Mouse (Mus musculus): Measurements from ENCODE around the gene BC051142. TPM values are rescaled to one million over a fixed set of nuclear protein-coding genes. Genes with fewer than 3 reads are reported as not detected.

The BC051142 gene
- polyA plus RNA-seq, 1 experiment from 2014 or later: 1.3 TPM

- Histone ChIP-seq H3K4me3 (replicated peaks) (no peak overlapping the region), H3K27me3 (0 out of 2 replicates have a peak, but pooled peaks cover 4% of the 10 kb centered on the region), H3K27ac (no peak overlapping the region), H3K36me3 (no peaks in the 10 kb centered on the region), H3K9ac (replicated peaks) (no peak overlapping the region), H3K4me1 (replicated peaks) (no peaks in the 10 kb centered on the region), H3K4me2 (no peak overlapping the region), H3K9me3 (no peaks in the 10 kb centered on the region)
- no peak for ATAC-seq (ENCODE audit: insufficient number of reproducible peaks, insufficient read depth, low FRiP score, low TSS enrichment, low read depth)
- 70% methylated on average over 6 of the region's 6 CpGs for WGBS
These were observed 21.0 kb upstream of the BC051142 start for GRCm38 (mm10) chr17:34377450-34378209.

DNA sequence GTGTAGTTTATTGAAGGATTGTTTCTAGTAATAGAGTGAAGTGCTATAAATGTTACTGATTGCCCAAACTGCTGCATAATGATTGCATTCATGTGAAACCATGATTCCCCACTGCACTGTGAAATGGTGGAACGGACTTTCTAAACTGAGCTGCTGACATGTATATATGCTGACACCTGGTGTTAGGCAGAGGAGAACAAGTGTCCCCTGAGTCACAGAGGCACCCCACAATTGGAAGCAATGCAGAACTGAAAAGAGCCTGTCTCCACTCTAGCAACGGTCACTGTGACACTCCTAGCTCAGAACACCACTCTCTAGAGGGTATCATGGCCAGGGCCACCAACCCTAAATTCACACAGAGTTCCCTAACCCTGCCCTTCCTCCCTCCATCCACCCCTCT lies 19.9 kb upstream of the BC051142 start:
- Histone ChIP-seq H3K4me3 (replicated peaks) (no peak overlapping the region), H3K36me3 (no peaks in the 10 kb centered on the region), H3K9me3 (no peaks in the 10 kb centered on the region), H3K27ac (no peak overlapping the region), H3K4me1 (replicated peaks) (no peaks in the 10 kb centered on the region), H3K4me2 (no peak overlapping the region), H3K9ac (replicated peaks) (no peak overlapping the region), H3K27me3 (0 out of 2 replicates have a peak, but pooled peaks cover 4% of the 10 kb centered on the region)
- no peak for ATAC-seq (ENCODE audit: insufficient number of reproducible peaks, insufficient read depth, low FRiP score, low TSS enrichment, low read depth)
- WGBS: 77% methylated on average over 2 of the region's 2 CpGs

GRCm38 (mm10) chr17:34379451-34379850 lies 19.2 kb upstream of the BC051142 start:
- Histone ChIP-seq H3K9ac (replicated peaks) (no peak overlapping the region), H3K4me2 (no peak overlapping the region), H3K4me3 (replicated peaks) (no peak overlapping the region), H3K27me3 (no peaks in the 10 kb centered on the region), H3K4me1 (replicated peaks) (no peaks in the 10 kb centered on the region), H3K36me3 (no peaks in the 10 kb centered on the region), H3K9me3 (no peaks in the 10 kb centered on the region), H3K27ac (no peak overlapping the region)
- no peak for ATAC-seq (ENCODE audit: insufficient number of reproducible peaks, insufficient read depth, low FRiP score, low TSS enrichment, low read depth)
- 86% methylated on average over 7 of the region's 7 CpGs for WGBS

DNA sequence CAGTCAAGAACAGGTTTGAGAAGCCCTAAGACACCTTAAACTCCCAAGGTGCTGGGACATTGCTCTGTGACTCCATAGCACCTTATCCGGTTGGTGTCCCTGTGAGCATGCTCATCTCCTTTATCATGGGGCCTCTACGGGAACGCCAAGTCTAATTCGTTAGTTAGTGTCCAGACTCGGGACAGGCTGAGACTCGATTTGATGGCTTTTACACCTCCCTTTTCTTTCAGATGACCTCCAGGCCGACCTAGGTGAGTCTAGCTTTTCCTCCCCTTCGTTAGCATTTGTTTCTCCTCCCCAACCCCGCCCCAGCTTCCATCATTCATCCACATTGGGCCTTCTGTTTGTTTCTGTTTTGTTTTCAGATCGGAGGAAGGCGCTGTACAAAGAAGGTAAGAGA lies 16.7 kb upstream of the BC051142 start:
- H3K4me2 ChIP-seq: no peak overlapping the region
- H3K27ac ChIP-seq: no peak overlapping the region
- H3K9ac ChIP-seq (replicated peaks): no peak overlapping the region
- no peaks in the 10 kb centered on the region for H3K4me1 ChIP-seq (replicated peaks)
- WGBS: 70% methylated on average over 11 of the region's 11 CpGs
- H3K36me3 ChIP-seq: no peaks in the 10 kb centered on the region
- no peaks in the 10 kb centered on the region for H3K27me3 ChIP-seq
- no peak for ATAC-seq (ENCODE audit: insufficient number of reproducible peaks, insufficient read depth, low FRiP score, low TSS enrichment, low read depth)
- no peaks in the 10 kb centered on the region for H3K9me3 ChIP-seq
- no peak overlapping the region for H3K4me3 ChIP-seq (replicated peaks)

DNA sequence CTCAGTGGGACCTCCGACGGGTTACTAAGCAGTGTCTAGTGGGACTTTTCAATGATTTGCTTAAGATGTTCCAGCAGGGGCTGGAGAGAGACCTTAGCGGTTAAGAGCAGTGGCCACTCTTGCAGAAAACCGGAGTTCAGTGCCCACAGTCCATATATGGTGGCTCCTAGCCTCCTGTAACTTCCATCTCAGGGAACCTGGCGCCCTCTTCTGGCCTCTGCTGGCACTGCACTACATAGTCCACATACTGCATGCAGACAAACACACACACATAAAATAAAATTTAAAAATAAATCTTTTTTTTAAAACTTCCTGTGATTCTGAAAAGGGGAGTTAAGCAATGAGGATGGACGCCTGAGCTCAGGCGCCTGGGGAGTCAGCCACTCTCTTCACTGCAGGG lies 15.4 kb upstream of the BC051142 start:
- no peaks in the 10 kb centered on the region for H3K9me3 ChIP-seq
- H3K4me2 ChIP-seq: no peak overlapping the region
- no peaks in the 10 kb centered on the region for H3K27me3 ChIP-seq
- H3K36me3 ChIP-seq: no peaks in the 10 kb centered on the region
- H3K4me1 ChIP-seq (replicated peaks): no peaks in the 10 kb centered on the region
- H3K27ac ChIP-seq: no peak overlapping the region
- no peak for ATAC-seq (ENCODE audit: insufficient number of reproducible peaks, insufficient read depth, low FRiP score, low TSS enrichment, low read depth)
- H3K9ac ChIP-seq (replicated peaks): no peak overlapping the region
- H3K4me3 ChIP-seq (replicated peaks): no peak overlapping the region
- 76% methylated on average over 7 of the region's 7 CpGs for WGBS

DNA sequence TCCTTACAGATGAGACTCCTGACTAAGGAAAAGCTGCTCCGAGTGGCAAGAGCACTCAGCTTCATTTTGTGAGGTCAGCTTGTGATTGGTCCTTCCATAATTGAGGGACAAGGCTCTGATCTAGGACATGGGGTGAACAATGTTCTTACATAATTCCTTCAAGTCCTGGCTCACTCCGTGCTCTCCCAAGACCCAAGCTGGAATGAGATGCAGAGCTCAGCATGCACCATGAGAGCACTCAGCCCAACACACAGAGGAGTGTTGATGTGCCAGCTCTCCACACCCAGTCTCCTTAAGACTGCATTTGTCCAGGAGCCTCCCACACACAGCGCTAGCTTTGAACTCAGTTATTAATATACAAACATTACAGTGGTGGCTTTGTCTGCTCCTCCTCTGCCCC lies 13.9 kb upstream of the BC051142 start:
- ATAC-seq (ENCODE audit: insufficient number of reproducible peaks, insufficient read depth, low FRiP score, low TSS enrichment, low read depth): no peak
- H3K9me3 ChIP-seq: no peaks in the 10 kb centered on the region
- 70% methylated on average over 3 of the region's 3 CpGs for WGBS
- no peaks in the 10 kb centered on the region for H3K4me1 ChIP-seq (replicated peaks)
- H3K4me3 ChIP-seq (replicated peaks): no peak overlapping the region
- no peak overlapping the region for H3K4me2 ChIP-seq
- no peaks in the 10 kb centered on the region for H3K27me3 ChIP-seq
- no peaks in the 10 kb centered on the region for H3K36me3 ChIP-seq
- H3K27ac ChIP-seq: no peak overlapping the region
- no peak overlapping the region for H3K9ac ChIP-seq (replicated peaks)

DNA sequence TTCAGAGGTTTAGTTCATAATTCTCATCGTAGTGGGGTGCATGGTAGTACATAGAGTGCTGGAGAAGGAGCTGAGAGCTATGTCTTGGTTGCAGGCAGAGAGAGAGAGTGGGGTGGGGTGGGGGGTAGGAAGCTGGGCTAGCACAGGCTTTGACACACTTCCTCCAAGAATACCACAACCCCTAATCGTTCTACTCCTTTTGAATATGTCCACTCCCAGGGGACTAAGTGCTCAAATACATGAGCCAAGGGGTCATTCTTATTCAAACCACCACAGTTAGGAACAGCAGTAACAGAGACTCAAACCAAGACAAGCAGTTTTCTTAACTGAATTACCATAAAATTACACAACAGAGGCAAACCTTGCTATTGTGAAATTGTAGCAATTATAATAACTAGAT lies 12.0 kb upstream of the BC051142 start:
- no peaks in the 10 kb centered on the region for H3K4me1 ChIP-seq (replicated peaks)
- no peaks in the 10 kb centered on the region for H3K36me3 ChIP-seq
- no peak overlapping the region for H3K9ac ChIP-seq (replicated peaks)
- peaks cover 6% of the 10 kb centered on the region for H3K27me3 ChIP-seq
- no peak overlapping the region for H3K27ac ChIP-seq
- no peak overlapping the region for H3K4me2 ChIP-seq
- H3K9me3 ChIP-seq: no peaks in the 10 kb centered on the region
- H3K4me3 ChIP-seq (replicated peaks): no peak overlapping the region
- ATAC-seq (ENCODE audit: insufficient number of reproducible peaks, insufficient read depth, low FRiP score, low TSS enrichment, low read depth): no peak
- 76% methylated on average over 2 of the region's 2 CpGs for WGBS

DNA sequence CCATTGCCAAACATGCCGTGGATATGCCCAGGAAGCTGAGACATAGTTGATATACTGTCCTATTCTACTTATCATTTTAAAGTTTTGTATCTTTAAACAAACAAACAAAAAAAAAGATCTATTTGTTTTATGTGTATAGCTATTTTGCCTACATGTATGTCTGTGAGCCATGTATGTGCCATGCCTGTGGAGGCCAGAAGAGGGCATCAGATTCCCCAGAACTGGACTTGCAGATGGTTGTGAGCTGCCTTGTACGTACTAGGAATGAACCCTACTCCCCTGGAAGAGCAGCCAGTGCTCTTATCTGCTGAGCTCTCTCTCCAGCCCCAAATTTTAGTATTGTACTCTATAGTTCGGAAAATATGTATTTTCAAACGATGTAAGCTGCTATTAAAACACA lies 10.1 kb upstream of the BC051142 start:
- Histone ChIP-seq H3K4me2 (no peak overlapping the region), H3K9ac (replicated peaks) (no peak overlapping the region), H3K4me1 (replicated peaks) (peaks cover 3% of the 10 kb centered on the region; the same call in 1 of the 2 replicates), H3K4me3 (replicated peaks) (no peak overlapping the region), H3K36me3 (no peaks in the 10 kb centered on the region), H3K27ac (no peak overlapping the region), H3K9me3 (no peaks in the 10 kb centered on the region), H3K27me3 (peaks cover 15% of the 10 kb centered on the region)
- ATAC-seq (ENCODE audit: insufficient number of reproducible peaks, insufficient read depth, low FRiP score, low TSS enrichment, low read depth): no peak
- WGBS: 39% methylated on average over 4 of the region's 4 CpGs

GRCm38 (mm10) chr17:34391507-34391906 lies 7.1 kb upstream of the BC051142 start:
- Histone ChIP-seq H3K4me2 (0 out of 2 replicates have a peak overlapping the region, but pooled peaks have one; percentile 62), H3K27ac (no peak overlapping the region), H3K4me1 (replicated peaks) (peaks cover 3% of the 10 kb centered on the region; the same call in 1 of the 2 replicates), H3K36me3 (no peaks in the 10 kb centered on the region), H3K27me3 (peaks cover 15% of the 10 kb centered on the region), H3K9me3 (no peaks in the 10 kb centered on the region), H3K4me3 (replicated peaks) (peak overlapping the region; percentile 41; the same call in 1 of the 2 replicates), H3K9ac (replicated peaks) (no peak overlapping the region)
- no peak for ATAC-seq (ENCODE audit: insufficient number of reproducible peaks, insufficient read depth, low FRiP score, low TSS enrichment, low read depth)
- WGBS: 73% methylated on average over 7 of the region's 7 CpGs

DNA sequence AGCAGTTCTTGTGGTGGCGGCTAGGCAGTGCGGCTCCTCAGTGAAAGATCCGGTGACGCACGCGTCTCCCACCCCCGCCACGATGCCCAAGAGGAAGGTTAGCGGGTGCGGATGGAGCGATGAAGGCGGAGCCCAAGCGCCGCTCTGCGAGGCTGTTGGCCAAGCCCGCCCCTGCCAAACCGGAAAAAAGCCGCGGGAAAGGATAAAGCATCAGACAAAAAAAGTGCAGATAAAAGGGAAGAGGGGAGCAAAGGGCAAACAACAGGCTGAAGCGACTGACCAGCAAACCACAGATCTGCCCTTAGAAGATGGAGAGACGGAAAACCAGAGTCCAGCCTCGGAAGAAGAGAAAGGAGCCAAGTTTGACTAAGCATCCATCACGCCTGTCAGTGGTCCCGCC lies 6.3 kb upstream of the BC051142 start:
- Histone ChIP-seq H3K4me2 (peak overlapping the region; percentile 62), H3K9ac (replicated peaks) (no peak overlapping the region; the same call in 1 of the 2 replicates), H3K27me3 (peaks cover 15% of the 10 kb centered on the region), H3K4me3 (replicated peaks) (peak overlapping the region; percentile 41), H3K4me1 (replicated peaks) (peaks cover 3% of the 10 kb centered on the region; the same call in 1 of the 2 replicates), H3K27ac (no peak overlapping the region), H3K9me3 (no peaks in the 10 kb centered on the region), H3K36me3 (no peaks in the 10 kb centered on the region)
- ATAC-seq (ENCODE audit: insufficient number of reproducible peaks, insufficient read depth, low FRiP score, low TSS enrichment, low read depth): peak; percentile 59; the same call in 1 of the 2 replicates
- WGBS: 5% methylated on average over 24 of the region's 24 CpGs

GRCm38 (mm10) chr17:34397357-34397756 lies 1.3 kb upstream of the BC051142 start:
- no peak for ATAC-seq (ENCODE audit: insufficient number of reproducible peaks, insufficient read depth, low FRiP score, low TSS enrichment, low read depth)
- Histone ChIP-seq H3K27me3 (peaks cover 7% of the 10 kb centered on the region; the same call in 1 of the 2 replicates), H3K4me3 (replicated peaks) (no peak overlapping the region), H3K9ac (replicated peaks) (no peak overlapping the region), H3K9me3 (no peaks in the 10 kb centered on the region), H3K4me2 (no peak overlapping the region), H3K27ac (no peak overlapping the region), H3K4me1 (replicated peaks) (no peaks in the 10 kb centered on the region), H3K36me3 (no peaks in the 10 kb centered on the region)
- WGBS: 72% methylated on average over 5 of the region's 5 CpGs
